In genomic region chr2:104121681-104122504, GRCm38 (mm10) we compare ENCODE assay signal across 8 mouse cellular contexts. TPM values are rescaled to one million over a fixed set of nuclear protein-coding genes. Genes with fewer than 3 reads are reported as not detected.
DNase-seq lines count a peak whose midpoint lies in the region; ATAC-seq and TF ChIP-seq lines count a peak whose summit lies in the region.

No protein-coding gene starts in this region.

- no peak; the same call in 1 of the 2 replicates for ATAC-seq in lung, embryonic 16.5 days (ENCODE audit: low read depth)
- ATAC-seq in forebrain, embryonic 14.5 days = no peak
- no peak for ATAC-seq in kidney, embryonic 16.5 days (ENCODE audit: low FRiP score, low TSS enrichment)

- H3K27ac ChIP-seq in lung, embryonic 16.5 days (ENCODE audit: low read length) = peak overlapping the region; percentile 67
- no peak overlapping the region for H3K27ac ChIP-seq in forebrain, embryonic 14.5 days (ENCODE audit: low read depth, low read length)
- H3K27ac ChIP-seq in kidney, embryonic 16.5 days (ENCODE audit: low read length) = peak overlapping the region; percentile 56; the same call in 1 of the 2 replicates

- WGBS in lung, embryonic 16.5 days = 66% methylated on average over 8 of the region's 8 CpGs
- WGBS in forebrain, embryonic 14.5 days = 80% methylated on average over 8 of the region's 8 CpGs
- 76% methylated on average over 8 of the region's 8 CpGs for WGBS in kidney, embryonic 16.5 days

- no peak for DNase-seq in lung, postnatal 25 days (ENCODE audit: low spot score)
- DNase-seq in forebrain, embryonic 14.5 days (ENCODE audit: low spot score) = no peak
- DNase-seq in layer of hippocampus, adult 11-12 months (ENCODE audit: low spot score) = no peak
- DNase-seq in cerebellum, postnatal 4 days (ENCODE audit: low spot score in 2 of 2) = no peak
- no peak for DNase-seq in layer of hippocampus, postnatal 36 days

- H3ac ChIP-seq in myocyte (ENCODE audit: control insufficient read depth, insufficient read length) = no peak overlapping the region

- no peaks in the 10 kb centered on the region; the same call in 1 of the 2 replicates for H3K27me3 ChIP-seq in lung, embryonic 16.5 days (ENCODE audit: control insufficient read depth, insufficient read depth, low read depth, low read length)
- H3K27me3 ChIP-seq in forebrain, embryonic 14.5 days (replicated peaks; ENCODE audit: control insufficient read depth, insufficient read depth, low read length) = no peaks in the 10 kb centered on the region
- no peaks in the 10 kb centered on the region; the same call in 1 of the 2 replicates for H3K27me3 ChIP-seq in kidney, embryonic 16.5 days (ENCODE audit: insufficient read depth, low read length)
- H3K27me3 ChIP-seq in myocyte (ENCODE audit: control insufficient read depth, insufficient read depth, insufficient read length) = no peaks in the 10 kb centered on the region

- peak overlapping the region; percentile 74 for H3K4me3 ChIP-seq in lung, embryonic 16.5 days (ENCODE audit: low read length)
- peak overlapping the region; percentile 68 for H3K4me3 ChIP-seq in forebrain, embryonic 14.5 days (ENCODE audit: low read depth, low read length)
- peak overlapping the region; percentile 77 for H3K4me3 ChIP-seq in kidney, embryonic 16.5 days (ENCODE audit: low read length)
- peak overlapping the region; percentile 18 for H3K4me3 ChIP-seq in myocyte

- no peaks in the 10 kb centered on the region for H3K9me3 ChIP-seq in lung, embryonic 16.5 days (ENCODE audit: control insufficient read depth, low read length)
- no peaks in the 10 kb centered on the region for H3K9me3 ChIP-seq in forebrain, embryonic 14.5 days (replicated peaks; ENCODE audit: control insufficient read depth, low read length)
- no peaks in the 10 kb centered on the region for H3K9me3 ChIP-seq in kidney, embryonic 16.5 days (ENCODE audit: low read length)

- TF ChIP-seq POLR2A in myocyte (IDR thresholded peaks at IDR 0.05; ENCODE audit: insufficient read length, low read depth) = no peak

- no peaks in the 10 kb centered on the region for H3K36me3 ChIP-seq in lung, embryonic 16.5 days (ENCODE audit: control insufficient read depth, insufficient read depth, low read length)
- H3K36me3 ChIP-seq in forebrain, embryonic 14.5 days (ENCODE audit: control insufficient read depth, insufficient read depth, low read length) = no peaks in the 10 kb centered on the region
- H3K36me3 ChIP-seq in kidney, embryonic 16.5 days (ENCODE audit: insufficient read depth, low read length) = no peaks in the 10 kb centered on the region
- H3K36me3 ChIP-seq in myocyte (ENCODE audit: control insufficient read depth, insufficient read depth) = no peaks in the 10 kb centered on the region

- H3K79me2 ChIP-seq in myocyte (ENCODE audit: control insufficient read depth, insufficient read depth) = no peaks in the 10 kb centered on the region

- peaks cover 5% of the 10 kb centered on the region for H3K4me1 ChIP-seq in lung, embryonic 16.5 days (replicated peaks; ENCODE audit: control insufficient read depth, insufficient read depth, low read length)
- no peaks in the 10 kb centered on the region for H3K4me1 ChIP-seq in forebrain, embryonic 14.5 days (ENCODE audit: control insufficient read depth, insufficient read depth, low read length)
- H3K4me1 ChIP-seq in kidney, embryonic 16.5 days (ENCODE audit: insufficient read depth, low read length) = peaks cover 12% of the 10 kb centered on the region

- H3K9ac ChIP-seq in lung, embryonic 16.5 days (ENCODE audit: low read length) = no peak overlapping the region
- peak overlapping the region; percentile 72; the same call in 1 of the 2 replicates for H3K9ac ChIP-seq in forebrain, embryonic 14.5 days (ENCODE audit: low read length)
- H3K9ac ChIP-seq in kidney, embryonic 16.5 days (replicated peaks; ENCODE audit: low read length) = peak overlapping the region; percentile 78

- peak overlapping the region; percentile 95 for H3K4me2 ChIP-seq in lung, embryonic 16.5 days (ENCODE audit: low read depth, low read length)
- peak overlapping the region; percentile 92 for H3K4me2 ChIP-seq in forebrain, embryonic 14.5 days (ENCODE audit: low read length)
- peak overlapping the region; percentile 99 for H3K4me2 ChIP-seq in kidney, embryonic 16.5 days (replicated peaks; ENCODE audit: low read depth, low read length)
- peak overlapping the region; percentile 78 for H3K4me2 ChIP-seq in myocyte (ENCODE audit: low read depth)

TF ChIP-seq in myocyte, 11 proteins besides CTCF, POLR2A, EP300 and RAD21:
- no peak for TF ChIP-seq USF1 (IDR thresholded peaks at IDR 0.05; ENCODE audit: low read depth)
- no peak for TF ChIP-seq MAX (IDR thresholded peaks at IDR 0.05; ENCODE audit: low read depth)
- TF ChIP-seq SRF (IDR thresholded peaks at IDR 0.05; ENCODE audit: control insufficient read depth, insufficient read length, low read depth) = no peak
- no peak for TF ChIP-seq TCF12 (IDR thresholded peaks at IDR 0.05; ENCODE audit: insufficient read depth, poor library complexity, severe bottlenecking)
- TF ChIP-seq MYOG (IDR thresholded peaks at IDR 0.05; ENCODE audit: control insufficient read depth in 1 of 3, insufficient read depth in 1 of 3, insufficient read length in 2 of 3, low read depth in 2 of 3) = no peak
- TF ChIP-seq CEBPB (IDR thresholded peaks at IDR 0.05; ENCODE audit: insufficient read depth, poor library complexity, severe bottlenecking) = no peak
- TF ChIP-seq REST (IDR thresholded peaks at IDR 0.05; ENCODE audit: insufficient read depth, insufficient read length) = no peak
- no peak for TF ChIP-seq POLR2AphosphoS2 (IDR thresholded peaks at IDR 0.05; ENCODE audit: insufficient read length, low read depth)
- TF ChIP-seq TCF3 (IDR thresholded peaks at IDR 0.05; ENCODE audit: insufficient read length, low read depth) = no peak
- TF ChIP-seq E2F4 (IDR thresholded peaks at IDR 0.05; ENCODE audit: insufficient read depth) = no peak
- no peak for TF ChIP-seq MYOD1 (IDR thresholded peaks at IDR 0.05; ENCODE audit: control insufficient read depth in 1 of 3, insufficient read length in 2 of 3, low read depth in 2 of 3)

RNA-seq across cellular contexts. Expression of gene A930018P22Rik, which starts 0.7 kb away (rescaled TPM):
- polyA plus RNA-seq in lung, embryonic 16.5 days (2015; fragmentation: Nextera tagmentation; extraction: Ambion mirVana) = not detected in 2 replicates
- not detected in 2 replicates for polyA plus RNA-seq in forebrain, embryonic 14.5 days (2014; fragmentation: Nextera tagmentation; extraction: Ambion mirVana)
- polyA plus RNA-seq in kidney, embryonic 16.5 days (2015; fragmentation: Nextera tagmentation; extraction: Ambion mirVana) = not detected in 2 replicates
- 0.08 TPM for polyA plus RNA-seq in myocyte (2012; fragmentation: generic; extraction: Trizol)
- not detected for total RNA-seq in layer of hippocampus, postnatal 36 days (2021)

RNA-seq across cellular contexts. Expression of gene Cd59a, which starts 26.3 kb away (rescaled TPM):
- 27.8 and 28.3 TPM in 2 replicates for polyA plus RNA-seq in lung, embryonic 16.5 days (2015; fragmentation: Nextera tagmentation; extraction: Ambion mirVana)
- 5.7 and 7.3 TPM in 2 replicates for polyA plus RNA-seq in forebrain, embryonic 14.5 days (2014; fragmentation: Nextera tagmentation; extraction: Ambion mirVana)
- polyA plus RNA-seq in kidney, embryonic 16.5 days (2015; fragmentation: Nextera tagmentation; extraction: Ambion mirVana) = 45.4 and 48.4 TPM in 2 replicates
- polyA plus RNA-seq in myocyte (2012; fragmentation: generic; extraction: Trizol) = 12.5 TPM
- 1 to 10 TPM; 3.9 to 6.0 TPM for total RNA-seq in layer of hippocampus, postnatal 36 days (2021)

RNA-seq across cellular contexts. Expression of gene Cd59b, which starts 52.2 kb away (rescaled TPM):
- polyA plus RNA-seq in lung, embryonic 16.5 days (2015; fragmentation: Nextera tagmentation; extraction: Ambion mirVana) = 6.7 and 9.7 TPM in 2 replicates
- polyA plus RNA-seq in forebrain, embryonic 14.5 days (2014; fragmentation: Nextera tagmentation; extraction: Ambion mirVana) = 1.0 and 1.3 TPM in 2 replicates
- 6.3 and 7.2 TPM in 2 replicates for polyA plus RNA-seq in kidney, embryonic 16.5 days (2015; fragmentation: Nextera tagmentation; extraction: Ambion mirVana)
- polyA plus RNA-seq in myocyte (2012; fragmentation: generic; extraction: Trizol) = not detected
- total RNA-seq in layer of hippocampus, postnatal 36 days (2021) = 1 to 10 TPM in 1 of 2 experiments, not detected in 1; 2.0 TPM

RNA-seq across cellular contexts. Expression of gene Gm10799, which starts 53.5 kb away (rescaled TPM):
- polyA plus RNA-seq in lung, embryonic 16.5 days (2015; fragmentation: Nextera tagmentation; extraction: Ambion mirVana) = not detected in 2 replicates
- not detected in 2 replicates for polyA plus RNA-seq in forebrain, embryonic 14.5 days (2014; fragmentation: Nextera tagmentation; extraction: Ambion mirVana)
- polyA plus RNA-seq in kidney, embryonic 16.5 days (2015; fragmentation: Nextera tagmentation; extraction: Ambion mirVana) = not detected in 2 replicates
- polyA plus RNA-seq in myocyte (2012; fragmentation: generic; extraction: Trizol) = not detected
- not detected for total RNA-seq in layer of hippocampus, postnatal 36 days (2021)

RNA-seq across cellular contexts. Expression of gene Gm10912, which starts 56.3 kb away (rescaled TPM):
- polyA plus RNA-seq in lung, embryonic 16.5 days (2015; fragmentation: Nextera tagmentation; extraction: Ambion mirVana) = not detected in 2 replicates
- polyA plus RNA-seq in forebrain, embryonic 14.5 days (2014; fragmentation: Nextera tagmentation; extraction: Ambion mirVana) = not detected in 2 replicates
- not detected in 2 replicates for polyA plus RNA-seq in kidney, embryonic 16.5 days (2015; fragmentation: Nextera tagmentation; extraction: Ambion mirVana)
- not detected for polyA plus RNA-seq in myocyte (2012; fragmentation: generic; extraction: Trizol)
- under 1 TPM; 0.47 to 0.53 TPM for total RNA-seq in layer of hippocampus, postnatal 36 days (2021)

Comparison
In these comparisons a context has a peak if more than half of its experiments do, and no peak if none do; other contexts are left out.
1. H3K4me3 ChIP-seq: peak in every context shown above with its lines; median percentile 77 in kidney, embryonic 16.5 days; 74 in lung, embryonic 16.5 days; 68 in forebrain, embryonic 14.5 days; 18 in myocyte.